Mouse (Mus musculus) ES-E14 (cell line): Measurements from ENCODE around the gene Cyp17a1.

ENCODE experiments used
- CHD2 ChIP-seq: IDR thresholded peaks from 2 replicates; pipeline ENCODE4 v1.6.1; 2014; ENCODE audit warnings: mild to moderate bottlenecking, low read depth, low read length, inconsistent platforms
- MAFK ChIP-seq: IDR thresholded peaks from 2 replicates; pipeline ENCODE4 v1.6.1; 2014; ENCODE audit warnings: mild to moderate bottlenecking, low read depth, low read length, inconsistent platforms; ENCODE audit not compliant: insufficient read depth

DNA sequence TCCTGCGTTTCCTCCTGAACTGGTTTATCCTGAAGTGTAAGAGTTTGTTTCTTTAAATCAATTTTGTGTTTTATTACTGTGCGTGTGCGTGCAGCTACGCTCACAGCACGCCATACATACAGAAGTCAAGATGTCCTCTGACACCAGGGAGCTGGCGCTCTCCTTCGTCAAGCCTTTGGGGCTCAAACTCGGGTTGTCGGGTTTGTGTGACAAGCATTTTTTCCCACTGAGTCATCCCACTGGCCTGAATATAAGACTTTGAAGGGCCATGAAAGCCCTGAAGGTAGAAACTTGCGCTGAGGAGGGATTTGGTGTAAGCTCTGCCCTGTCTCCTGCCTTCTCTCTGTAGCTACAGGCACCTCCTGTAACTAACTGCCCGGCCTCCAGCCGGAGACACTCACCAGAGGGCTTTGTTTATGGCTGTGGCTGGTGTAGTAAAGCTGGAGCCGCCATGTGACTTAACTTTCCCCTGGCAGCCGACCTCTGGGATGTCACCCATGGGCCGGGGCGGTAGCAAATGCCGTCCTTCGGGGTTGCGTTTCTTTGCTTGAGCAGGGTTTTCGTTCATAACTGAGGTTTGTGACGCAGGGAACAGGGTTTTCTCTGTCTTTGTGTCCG lies 30.7 kb downstream of the Cyp17a1 start:
- TF ChIP-seq CHD2 (no peak), MAFK (no peak)
